Mouse (Mus musculus) heart, embryonic 11.5 days (tissue): ENCODE data around the gene Wasf2. TPM values are rescaled to one million over a fixed set of nuclear protein-coding genes. Genes with fewer than 3 reads are reported as not detected.

ENCODE experiments used
- ATAC-seq: fragments of 200-750 bp; cut with Nextera tagmentation; replicated peaks from 2 replicates; pipeline ENCODE4 v1.8.0; 2017; ENCODE audit warnings: moderate library complexity; ENCODE audit not compliant: insufficient number of reproducible peaks, low FRiP score, low TSS enrichment
- H3K27ac ChIP-seq: fragments of 300-500 bp; sonication (generic); 2 replicates; pipeline ENCODE4 v1.5.1; 2014; ENCODE audit warnings: mild to moderate bottlenecking, low read depth, low read length
- H3K27me3 ChIP-seq: fragments of 300-500 bp; sonication (generic); 2 replicates; pipeline ENCODE4 v1.6.1; 2014; ENCODE audit warnings: mild to moderate bottlenecking, low read length, mixed read lengths; ENCODE audit not compliant: control insufficient read depth, insufficient read depth
- H3K36me3 ChIP-seq: fragments of 300-500 bp; sonication (generic); 2 replicates; pipeline ENCODE4 v1.6.1; 2014; ENCODE audit warnings: mild to moderate bottlenecking, low read length, moderate library complexity, mixed read lengths; ENCODE audit not compliant: control insufficient read depth, insufficient read depth
- H3K4me1 ChIP-seq: fragments of 300-500 bp; sonication (generic); 2 replicates; pipeline ENCODE4 v1.6.1; 2014; ENCODE audit warnings: low read length; ENCODE audit not compliant: control insufficient read depth, insufficient read depth
- H3K4me2 ChIP-seq: fragments of 300-500 bp; sonication (generic); 2 replicates; pipeline ENCODE4 v1.6.1; 2014; ENCODE audit warnings: mild to moderate bottlenecking, moderate library complexity
- H3K4me3 ChIP-seq: fragments of 300-500 bp; sonication (generic); 2 replicates; pipeline ENCODE4 v1.5.1; 2014; ENCODE audit warnings: low read depth, low read length
- H3K9ac ChIP-seq: fragments of 300-500 bp; sonication (generic); 2 replicates; pipeline ENCODE4 v1.6.1; 2014; ENCODE audit warnings: mild to moderate bottlenecking, low read depth, low read length, moderate library complexity
- H3K9me3 ChIP-seq: fragments of 300-500 bp; sonication (generic); replicated peaks from 2 replicates; pipeline ENCODE4 v1.6.1; 2016; ENCODE audit warnings: low read length; ENCODE audit not compliant: control insufficient read depth
- WGBS: fragments of 180-500 bp; shearing (Covaris S2); extraction: QIAGEN DNeasy Blood & Tissue Kit; methylation state at CpG from one replicate; pipeline ENCODE4 v1.1.7; 2014; ENCODE audit not compliant: insufficient replicate concordance; 5-methylcytosine and 5-hydroxymethylcytosine counted together
- polyA plus RNA-seq: library from polyadenylated mRNA; unstranded; fragments of >200 nt; fragmentation: Nextera tagmentation; extraction: Ambion mirVana; gene quantifications from 2 replicates; pipeline ENCODE4 v1.2.1, GENCODE M21; 2014

Wasf2 gene
- polyA plus RNA-seq, 1 experiment from 2014 or later, result 55.8 TPM

DNA sequence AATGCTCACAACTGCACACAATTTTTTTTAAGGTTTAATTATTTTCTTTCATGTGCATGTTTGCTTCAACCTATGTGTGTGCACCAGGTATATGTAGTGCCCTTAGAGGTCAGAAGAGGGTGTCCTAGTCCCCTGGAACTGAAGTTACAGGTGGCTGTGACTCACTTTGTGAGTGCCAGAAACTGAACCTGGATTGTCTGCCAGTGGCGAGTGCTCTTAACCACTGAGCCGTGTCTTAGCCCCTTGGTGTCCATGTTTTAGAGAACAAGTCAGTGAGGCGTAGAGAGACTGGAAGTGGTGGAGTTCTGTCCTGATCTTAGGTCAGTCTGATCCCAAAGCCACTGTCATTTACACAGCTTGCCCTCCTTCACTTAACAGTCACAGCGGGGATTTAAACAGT lies 2.4 kb upstream of the Wasf2 start:
- no peak overlapping the region for H3K4me3 ChIP-seq
- H3K36me3 ChIP-seq, result no peaks in the 10 kb centered on the region
- H3K9ac ChIP-seq, result no peak overlapping the region
- 77% methylated on average over 4 of the region's 4 CpGs for WGBS
- no peak overlapping the region for H3K27ac ChIP-seq
- no peak for ATAC-seq
- H3K4me1 ChIP-seq, result peaks cover 19% of the 10 kb centered on the region; the same call in 1 of the 2 replicates
- H3K9me3 ChIP-seq, result no peaks in the 10 kb centered on the region
- H3K27me3 ChIP-seq, result no peaks in the 10 kb centered on the region
- H3K4me2 ChIP-seq, result no peak overlapping the region

DNA sequence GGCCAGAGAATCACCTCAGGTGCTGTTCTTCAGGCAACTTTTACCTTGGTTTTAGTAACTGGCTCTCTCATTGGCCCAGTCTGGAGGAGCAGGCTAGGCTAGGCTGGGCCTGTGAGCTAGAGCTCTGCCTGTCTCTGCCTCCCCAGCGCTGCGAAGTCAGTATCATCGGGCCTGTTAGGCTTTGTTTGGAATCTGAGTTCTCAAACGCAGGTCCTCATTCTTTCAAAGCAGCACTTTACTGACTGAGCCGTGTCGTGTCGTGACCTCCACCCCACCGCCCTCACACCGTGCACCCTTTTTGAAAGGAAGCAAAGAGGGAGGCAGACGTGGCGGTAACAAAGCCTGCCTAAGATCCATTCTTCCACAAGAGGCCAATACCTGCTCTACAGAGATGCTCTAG lies 914 bp upstream of the Wasf2 start:
- H3K36me3 ChIP-seq, result no peaks in the 10 kb centered on the region
- H3K4me2 ChIP-seq, result peak overlapping the region; percentile 93
- ATAC-seq, result no peak
- peak overlapping the region; percentile 91 for H3K27ac ChIP-seq
- peaks cover 19% of the 10 kb centered on the region; the same call in 1 of the 2 replicates for H3K4me1 ChIP-seq
- no peaks in the 10 kb centered on the region for H3K9me3 ChIP-seq
- H3K4me3 ChIP-seq, result peak overlapping the region; percentile 99
- no peaks in the 10 kb centered on the region for H3K27me3 ChIP-seq
- peak overlapping the region; percentile 73 for H3K9ac ChIP-seq
- 55% methylated on average over 11 of the region's 11 CpGs for WGBS

DNA sequence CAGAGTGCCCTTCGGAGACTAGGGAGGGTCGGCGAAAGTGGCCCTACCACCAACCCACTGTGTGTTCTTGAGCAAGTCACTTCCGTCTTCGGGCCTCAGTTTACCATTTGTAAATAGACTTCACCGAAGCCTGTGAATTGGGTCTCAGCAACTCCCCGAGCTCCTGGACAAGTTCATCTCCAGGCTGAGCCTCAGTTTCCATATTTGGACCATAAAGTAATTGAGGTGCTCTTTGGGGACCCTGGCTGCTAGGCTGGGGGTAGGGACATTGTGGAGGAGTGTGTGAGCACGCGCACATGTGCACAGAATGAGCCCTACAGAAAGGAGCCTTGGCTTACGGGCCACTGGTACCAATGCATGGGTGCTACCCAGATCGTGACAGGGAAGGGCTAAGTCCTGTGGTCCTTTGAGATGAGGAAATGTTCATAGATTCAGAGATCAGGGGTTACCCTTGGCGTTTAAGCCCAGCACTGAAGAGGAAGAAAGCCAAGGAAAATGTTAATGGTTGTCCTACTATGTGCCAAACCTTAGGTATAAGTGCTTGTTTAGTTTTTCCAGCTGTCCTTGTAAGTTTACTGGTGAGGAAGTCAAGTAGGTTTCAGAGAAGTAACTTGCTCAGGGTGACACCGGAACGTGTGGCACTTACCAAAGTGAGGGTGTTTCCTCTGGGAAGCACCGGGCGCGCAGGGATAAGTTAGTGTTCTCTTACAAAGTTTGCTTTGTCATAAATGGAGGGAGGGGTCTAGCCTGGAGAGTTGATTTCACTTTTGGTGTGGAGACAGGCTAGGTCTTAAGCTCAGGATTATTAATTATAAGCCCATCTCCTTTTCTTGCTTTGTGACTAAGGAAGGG lies 811 bp downstream of the Wasf2 start:
- H3K36me3 ChIP-seq, result no peaks in the 10 kb centered on the region; the same call in 1 of the 2 replicates
- H3K27ac ChIP-seq, result peak overlapping the region; percentile 91
- H3K27me3 ChIP-seq, result no peaks in the 10 kb centered on the region
- WGBS, result 1% methylated on average over 17 of the region's 17 CpGs
- peak overlapping the region; percentile 94 for H3K9ac ChIP-seq
- no peaks in the 10 kb centered on the region for H3K9me3 ChIP-seq
- H3K4me3 ChIP-seq, result peak overlapping the region; percentile 99
- peak overlapping the region; percentile 93 for H3K4me2 ChIP-seq
- ATAC-seq, result no peak
- H3K4me1 ChIP-seq, result peaks cover 19% of the 10 kb centered on the region; the same call in 1 of the 2 replicates

DNA sequence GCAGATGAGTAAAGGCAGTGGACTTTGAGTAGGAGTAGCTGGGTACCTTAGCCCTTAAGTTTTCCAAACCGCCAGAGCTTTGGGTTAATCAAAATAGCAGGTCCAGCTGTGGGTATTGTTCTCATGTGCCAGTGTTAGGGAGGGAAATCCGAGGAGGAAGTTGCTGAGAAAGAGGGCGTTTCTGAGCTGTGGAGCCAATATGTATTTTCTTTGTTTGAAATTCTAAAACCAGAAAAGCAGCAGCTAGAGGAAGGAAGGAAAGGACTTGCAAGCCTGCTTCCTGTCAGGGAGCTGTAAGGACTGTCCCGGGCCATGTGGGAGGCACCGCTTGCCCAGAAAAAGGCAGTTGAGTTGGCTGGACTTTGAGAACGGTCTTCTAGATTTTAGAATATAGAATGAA lies 1.7 kb downstream of the Wasf2 start:
- peak overlapping the region; percentile 93 for H3K4me2 ChIP-seq
- H3K9me3 ChIP-seq, result no peaks in the 10 kb centered on the region
- peak overlapping the region; percentile 91 for H3K27ac ChIP-seq
- peak overlapping the region; percentile 99 for H3K4me3 ChIP-seq
- H3K4me1 ChIP-seq, result peaks cover 19% of the 10 kb centered on the region; the same call in 1 of the 2 replicates
- no peak for ATAC-seq
- peak overlapping the region; percentile 94 for H3K9ac ChIP-seq
- no peaks in the 10 kb centered on the region; the same call in 1 of the 2 replicates for H3K36me3 ChIP-seq
- H3K27me3 ChIP-seq, result no peaks in the 10 kb centered on the region
- WGBS, result 19% methylated on average over 6 of the region's 6 CpGs

GRCm38 (mm10) chr4:133136946-133137345 lies 6.6 kb downstream of the Wasf2 start:
- ATAC-seq, result no peak
- 67% methylated on average over 1 of the region's 1 CpGs for WGBS
- H3K27ac ChIP-seq, result no peak overlapping the region
- H3K36me3 ChIP-seq, result peaks cover 7% of the 10 kb centered on the region
- H3K9me3 ChIP-seq, result no peaks in the 10 kb centered on the region
- H3K4me3 ChIP-seq, result no peak overlapping the region
- no peak overlapping the region for H3K9ac ChIP-seq
- no peak overlapping the region for H3K4me2 ChIP-seq
- peaks cover 6% of the 10 kb centered on the region; the same call in 1 of the 2 replicates for H3K4me1 ChIP-seq
- no peaks in the 10 kb centered on the region for H3K27me3 ChIP-seq

- H3K9ac ChIP-seq, result no peak overlapping the region
- WGBS, result 71% methylated on average over 4 of the region's 4 CpGs
- no peaks in the 10 kb centered on the region for H3K9me3 ChIP-seq
- H3K36me3 ChIP-seq, result peaks cover 7% of the 10 kb centered on the region
- no peaks in the 10 kb centered on the region for H3K4me1 ChIP-seq
- H3K27me3 ChIP-seq, result no peaks in the 10 kb centered on the region
- H3K4me2 ChIP-seq, result no peak overlapping the region
- ATAC-seq, result no peak
- H3K4me3 ChIP-seq, result no peak overlapping the region
- H3K27ac ChIP-seq, result no peak overlapping the region
Observed at GRCm38 (mm10) chr4:133138971-133139370, 8.7 kb downstream of the Wasf2 start.

DNA sequence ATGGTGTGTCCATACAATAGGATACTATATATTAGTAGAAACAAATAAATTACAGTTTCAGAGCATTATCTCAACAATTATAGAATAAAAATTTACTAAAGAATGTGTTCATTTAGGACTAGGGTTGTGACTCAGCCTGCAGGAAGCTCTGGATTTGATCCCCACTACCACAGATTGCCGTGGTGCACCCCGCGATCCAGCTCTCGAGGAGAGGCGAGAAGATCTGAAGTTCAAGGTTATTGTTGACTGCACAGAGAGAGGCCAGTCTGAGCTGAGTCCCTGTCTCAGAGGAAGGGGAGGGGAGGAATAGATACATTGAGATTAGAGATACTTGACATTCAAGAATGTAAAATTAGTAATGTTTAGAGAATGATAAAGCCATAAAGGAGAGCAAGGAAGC lies 24.7 kb downstream of the Wasf2 start:
- Histone ChIP-seq H3K4me3 (no peak overlapping the region), H3K4me2 (no peak overlapping the region), H3K27me3 (no peaks in the 10 kb centered on the region), H3K9ac (no peak overlapping the region), H3K9me3 (no peaks in the 10 kb centered on the region), H3K36me3 (no peaks in the 10 kb centered on the region), H3K4me1 (peaks cover 9% of the 10 kb centered on the region), H3K27ac (no peak overlapping the region)
- ATAC-seq, result no peak
- WGBS, result 85% methylated on average over 5 of the region's 5 CpGs

- H3K4me3 ChIP-seq, result no peak overlapping the region
- H3K4me2 ChIP-seq, result no peak overlapping the region
- H3K9ac ChIP-seq, result no peak overlapping the region
- H3K4me1 ChIP-seq, result peaks cover 9% of the 10 kb centered on the region
- no peaks in the 10 kb centered on the region for H3K27me3 ChIP-seq
- H3K27ac ChIP-seq, result no peak overlapping the region
- H3K9me3 ChIP-seq, result no peaks in the 10 kb centered on the region
- H3K36me3 ChIP-seq, result no peaks in the 10 kb centered on the region
- WGBS, result 81% methylated on average over 6 of the region's 6 CpGs
- ATAC-seq, result no peak
Observed at GRCm38 (mm10) chr4:133155726-133156125, 25.4 kb downstream of the Wasf2 start.

DNA sequence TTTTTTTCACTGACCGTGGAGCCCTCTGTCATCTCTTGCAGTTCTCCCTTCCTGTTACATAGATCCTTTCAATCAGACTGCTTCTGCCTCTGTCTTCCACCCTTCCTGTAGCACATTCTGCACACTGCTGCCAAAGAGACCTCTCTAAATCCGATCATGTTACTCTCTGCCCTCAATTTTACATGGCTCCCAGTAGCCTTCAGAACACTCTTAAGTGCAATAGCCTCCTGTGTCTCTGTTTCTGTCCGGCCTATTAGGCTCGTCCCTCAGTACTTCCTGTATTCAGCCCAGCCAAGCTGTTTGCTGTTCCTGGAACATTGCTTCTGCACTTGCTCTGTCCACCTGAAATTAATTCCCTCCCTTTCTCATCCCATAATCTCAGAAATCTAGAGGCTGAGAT lies 26.1 kb downstream of the Wasf2 start:
- Histone ChIP-seq H3K27me3 (no peaks in the 10 kb centered on the region), H3K27ac (no peak overlapping the region), H3K4me1 (peaks cover 10% of the 10 kb centered on the region), H3K36me3 (no peaks in the 10 kb centered on the region), H3K4me2 (no peak overlapping the region), H3K9ac (no peak overlapping the region), H3K9me3 (no peaks in the 10 kb centered on the region), H3K4me3 (no peak overlapping the region)
- ATAC-seq, result no peak
- 81% methylated on average over 4 of the region's 4 CpGs for WGBS
